13 mouse cellular contexts compared by ENCODE assay signal in the genomic region with DNA sequence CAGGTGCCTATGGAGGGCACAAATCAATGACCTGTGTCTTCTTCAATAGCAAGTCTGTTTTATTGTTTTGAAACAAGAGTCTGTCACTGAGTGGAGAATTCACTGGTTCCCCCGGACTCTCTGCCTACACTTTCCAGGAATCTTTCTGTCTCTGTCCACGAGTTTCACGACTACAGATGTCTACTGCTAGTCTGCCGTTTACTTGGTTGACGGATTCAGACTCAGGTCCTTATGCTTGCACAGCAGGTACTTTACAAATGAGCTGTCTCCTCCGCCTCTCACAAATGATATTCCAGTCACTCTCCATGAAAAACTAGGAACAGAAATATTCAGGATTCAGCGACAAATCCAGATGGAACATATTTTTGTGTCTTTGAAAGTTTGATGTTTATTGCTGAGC. TPM values are rescaled to one million over a fixed set of nuclear protein-coding genes. Genes with fewer than 3 reads are reported as not detected.
"Had no signal": no experiment of that assay in that cellular context is flagged by ENCODE, and none has a peak within 500 bp of the region (broad histone marks: within the 10 kb centered on the region; RNA-seq: fewer than 3 reads in every experiment).

No protein-coding gene starts in this region.

- DNase-seq: liver, postnatal 0 days; lung, adult 2 months; lung, postnatal 14 days; lung, postnatal 36 days; thymus, adult 18-20 months; thymus, postnatal 14 days; thymus, postnatal 36 days had no signal

- ATAC-seq: liver, postnatal 0 days; lung, postnatal 0 days; midbrain, embryonic 13.5 days; midbrain, embryonic 15.5 days had no signal

RNA-seq across cellular contexts. Expression of a gene that starts 42.3 kb away (rescaled TPM):
- total RNA-seq: megakaryocyte progenitor cell, adult 5-6 weeks; monocyte, adult 5-6 weeks; neutrophil, adult 5-6 weeks had no signal
